Mouse (Mus musculus): ENCODE measurements around the gene Stx12. TPM values are rescaled to one million over a fixed set of nuclear protein-coding genes. Genes with fewer than 3 reads are reported as not detected.

Gene Stx12
- total and polyA plus RNA-seq, 2 experiments from 2014 or later, result 48.5 to 59.7 TPM

GRCm38 (mm10) chr4:132803876-132804275, 80.4 kb downstream of the Stx12 start:
- 93% methylated on average over 7 of the region's 7 CpGs for WGBS
- ATAC-seq (ENCODE audit: insufficient read depth, low read depth), result no peak
- no peak overlapping the region for H3K4me2 ChIP-seq (ENCODE audit: low read depth, low read length)
- no peak overlapping the region for H3K27ac ChIP-seq (ENCODE audit: low read depth)
- no peak overlapping the region for H3K9ac ChIP-seq (replicated peaks; ENCODE audit: low read depth, low read length)
- TF ChIP-seq EP300 (IDR thresholded peaks at IDR 0.05; ENCODE audit: low read depth), result no peak
- no peak for TF ChIP-seq CTCF (IDR thresholded peaks at IDR 0.05; ENCODE audit: low read depth)
- no peaks in the 10 kb centered on the region; the same call in 1 of the 2 replicates for H3K4me1 ChIP-seq (ENCODE audit: control insufficient read depth, insufficient read depth)
- H3K9me3 ChIP-seq (replicated peaks; ENCODE audit: control insufficient read depth, low read length), result no peaks in the 10 kb centered on the region
- no peaks in the 10 kb centered on the region for H3K36me3 ChIP-seq (replicated peaks; ENCODE audit: control insufficient read depth, insufficient read depth, low read length)
- no peak overlapping the region for H3K4me3 ChIP-seq (ENCODE audit: low read depth, low read length)
- no peak for DNase-seq (ENCODE audit: low spot score)
- H3K27me3 ChIP-seq (ENCODE audit: control insufficient read depth, insufficient read depth, low read length), result no peaks in the 10 kb centered on the region

Other genes starting within 250 kb of the Stx12 start
- 22.7 and 54.6 TPM in 2 replicates for gene Eya3, start 245.5 kb downstream of the Stx12 start, total RNA-seq (2014; rRNA removed; ENCODE audit: low replicate concordance)
- 14.0 and 14.5 TPM in 2 replicates for gene Eya3, start 245.5 kb downstream of the Stx12 start, polyA plus RNA-seq (2015; fragmentation: Nextera tagmentation; extraction: Ambion mirVana)
- gene Xkr8, start 152.0 kb downstream of the Stx12 start, total RNA-seq (2014; rRNA removed; ENCODE audit: low replicate concordance), result 0.53 and 0.54 TPM in 2 replicates
- 2.1 and 3.0 TPM in 2 replicates for gene Xkr8, start 152.0 kb downstream of the Stx12 start, polyA plus RNA-seq (2015; fragmentation: Nextera tagmentation; extraction: Ambion mirVana)
- gene Smpdl3b, start 127.3 kb downstream of the Stx12 start, total RNA-seq (2014; rRNA removed; ENCODE audit: low replicate concordance), result 0.11 and 2.6 TPM in 2 replicates
- gene Smpdl3b, start 127.3 kb downstream of the Stx12 start, polyA plus RNA-seq (2015; fragmentation: Nextera tagmentation; extraction: Ambion mirVana), result 1.7 TPM in 2 replicates
- gene Rpa2, start 116.2 kb downstream of the Stx12 start, total RNA-seq (2014; rRNA removed; ENCODE audit: low replicate concordance), result 26.1 and 56.1 TPM in 2 replicates
- gene Rpa2, start 116.2 kb downstream of the Stx12 start, polyA plus RNA-seq (2015; fragmentation: Nextera tagmentation; extraction: Ambion mirVana), result 32.0 and 35.0 TPM in 2 replicates
- 0.73 and 1.2 TPM in 2 replicates for gene Themis2, start 88.1 kb downstream of the Stx12 start, total RNA-seq (2014; rRNA removed; ENCODE audit: low replicate concordance)
- gene Themis2, start 88.1 kb downstream of the Stx12 start, polyA plus RNA-seq (2015; fragmentation: Nextera tagmentation; extraction: Ambion mirVana), result 0.78 and 1.1 TPM in 2 replicates
- 36.6 and 46.2 TPM in 2 replicates for gene Ppp1r8, start 41.3 kb downstream of the Stx12 start, total RNA-seq (2014; rRNA removed; ENCODE audit: low replicate concordance)
- gene Ppp1r8, start 41.3 kb downstream of the Stx12 start, polyA plus RNA-seq (2015; fragmentation: Nextera tagmentation; extraction: Ambion mirVana), result 17.2 and 17.3 TPM in 2 replicates
- gene Fam76a, start 38.0 kb upstream of the Stx12 start, total RNA-seq (2014; rRNA removed; ENCODE audit: low replicate concordance), result 19.7 and 20.7 TPM in 2 replicates
- gene Fam76a, start 38.0 kb upstream of the Stx12 start, polyA plus RNA-seq (2015; fragmentation: Nextera tagmentation; extraction: Ambion mirVana), result 39.6 and 44.4 TPM in 2 replicates
- 0.04 and 0.19 TPM in 2 replicates for gene Fgr, start 89.6 kb upstream of the Stx12 start, total RNA-seq (2014; rRNA removed; ENCODE audit: low replicate concordance)
- gene Fgr, start 89.6 kb upstream of the Stx12 start, polyA plus RNA-seq (2015; fragmentation: Nextera tagmentation; extraction: Ambion mirVana), result 0.31 and 0.37 TPM in 2 replicates
- gene Ahdc1, start 126.8 kb upstream of the Stx12 start, total RNA-seq (2014; rRNA removed; ENCODE audit: low replicate concordance), result 40.5 and 57.2 TPM in 2 replicates
- 4.6 and 5.2 TPM in 2 replicates for gene Ahdc1, start 126.8 kb upstream of the Stx12 start, polyA plus RNA-seq (2015; fragmentation: Nextera tagmentation; extraction: Ambion mirVana)
- 54.5 and 119 TPM in 2 replicates for gene Wasf2, start 246.0 kb upstream of the Stx12 start, total RNA-seq (2014; rRNA removed; ENCODE audit: low replicate concordance)
- 55.4 and 62.4 TPM in 2 replicates for gene Wasf2, start 246.0 kb upstream of the Stx12 start, polyA plus RNA-seq (2015; fragmentation: Nextera tagmentation; extraction: Ambion mirVana)